Mouse (Mus musculus) heart, adult 9 months (tissue): ENCODE measurements around the gene Arl8a.

Experiments used
- DNase-seq, 2 experiments: peaks; one replicate each; pipeline ENCODE4 v3.0.0; 2022; ENCODE audit warnings: low spot score in 2 of 2

The Arl8a gene

GRCm38 (mm10) chr1:135133678-135134435 lies 12.8 kb upstream of the Arl8a start:
- DNase-seq: no peak

- DNase-seq: no peak
Observed at GRCm38 (mm10) chr1:135135111-135135787, 11.4 kb upstream of the Arl8a start.

DNA sequence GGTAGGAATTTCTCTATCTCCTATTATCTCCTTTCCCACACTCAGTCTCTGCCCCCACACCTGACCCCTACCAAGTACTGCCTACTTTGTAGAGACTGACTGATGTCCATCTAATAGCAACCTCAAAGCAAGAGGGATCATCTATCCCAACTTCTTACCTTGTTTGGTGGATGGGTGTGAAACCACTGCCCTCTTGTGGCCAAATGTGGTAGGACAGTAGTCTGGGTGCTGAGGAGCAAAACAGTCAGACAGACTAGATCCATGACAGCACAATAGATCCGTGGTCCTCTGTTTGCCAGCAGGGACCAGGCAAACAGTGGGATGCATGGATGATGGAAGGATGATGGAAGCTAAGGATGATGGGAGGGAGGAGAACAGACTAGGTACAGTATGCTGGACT lies 10.1 kb upstream of the Arl8a start:
- peak in 1 of 2 experiments; percentile 45 for DNase-seq

DNA sequence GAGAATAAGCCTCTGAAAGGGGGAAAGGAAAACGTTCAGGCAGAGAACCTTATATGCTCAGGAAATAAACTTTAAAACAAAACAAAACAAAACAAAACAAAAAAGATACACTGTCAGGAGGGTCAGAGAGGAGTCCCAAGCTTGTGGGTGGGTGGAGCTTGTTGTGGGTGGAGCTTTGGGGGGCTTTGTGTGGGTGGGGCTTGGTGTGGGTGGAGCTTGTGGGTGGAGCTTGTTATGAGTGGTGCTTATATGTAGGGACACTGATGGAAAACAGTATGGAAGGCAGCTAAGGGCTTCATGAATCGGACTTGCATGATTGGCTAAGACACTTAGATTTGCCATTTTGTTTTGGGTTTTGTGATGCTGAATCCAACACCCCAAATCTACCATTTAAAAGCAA lies 6.7 kb upstream of the Arl8a start:
- DNase-seq: no peak

- no peak for DNase-seq
Observed at GRCm38 (mm10) chr1:135142452-135142851, 4.2 kb upstream of the Arl8a start.

DNA sequence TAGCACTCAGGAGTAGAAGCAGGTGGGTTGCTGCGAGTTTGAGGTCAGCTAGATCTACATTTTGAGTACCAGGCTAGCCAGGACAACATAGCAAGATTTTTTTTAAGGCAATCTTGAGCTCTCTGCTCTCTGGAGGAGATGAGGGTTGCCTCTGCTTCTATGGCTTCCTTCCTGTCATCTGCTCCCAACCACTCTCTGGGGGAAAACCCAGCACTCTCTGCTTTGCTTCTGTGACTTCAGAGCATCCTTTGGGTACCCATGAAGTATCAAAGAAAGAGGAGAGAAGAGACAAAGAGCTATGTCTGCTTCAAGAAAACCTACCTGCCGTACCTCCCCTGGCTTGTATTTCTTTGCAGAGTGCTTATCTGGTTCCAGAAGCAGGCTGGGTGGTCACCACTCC lies 2.7 kb upstream of the Arl8a start:
- no peak for DNase-seq

DNA sequence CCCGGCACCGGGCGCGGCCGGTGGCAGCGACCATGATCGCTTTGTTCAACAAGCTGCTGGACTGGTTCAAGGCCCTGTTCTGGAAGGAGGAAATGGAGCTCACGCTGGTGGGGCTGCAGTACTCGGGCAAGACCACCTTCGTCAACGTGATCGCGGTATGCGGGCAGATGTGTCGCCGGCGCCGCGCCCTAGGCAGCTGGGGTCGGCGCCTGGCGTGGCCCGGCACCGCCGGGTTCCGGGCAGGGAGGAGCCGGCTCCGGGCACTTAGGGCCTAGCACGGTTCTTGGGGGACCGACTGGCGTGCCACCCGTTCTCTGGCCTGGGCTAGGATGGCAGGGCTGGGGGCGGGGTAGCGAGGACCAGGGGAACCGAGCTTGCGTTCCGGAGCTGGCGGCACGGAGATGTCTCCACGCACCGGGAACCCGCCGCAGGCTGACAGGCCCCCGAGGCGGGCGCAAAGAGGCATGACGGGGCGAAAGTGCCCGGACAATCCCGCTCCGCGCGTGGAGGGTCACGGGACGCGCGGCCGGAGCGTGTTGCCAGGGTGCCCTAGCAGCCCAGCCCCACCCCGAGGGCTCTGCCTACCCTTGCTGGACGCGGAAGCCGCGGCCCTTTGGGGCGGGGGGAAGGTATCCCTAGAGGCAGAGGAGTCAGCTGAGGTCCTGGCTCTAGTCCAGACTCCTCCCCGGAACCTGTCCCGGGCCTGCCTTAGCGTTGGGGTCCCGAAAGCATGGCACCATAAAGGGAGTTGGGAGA lies 500 bp downstream of the Arl8a start:
- peak; percentile 86 to 90 for DNase-seq

GRCm38 (mm10) chr1:135147702-135148058 lies 1.1 kb downstream of the Arl8a start:
- DNase-seq: no peak

DNA sequence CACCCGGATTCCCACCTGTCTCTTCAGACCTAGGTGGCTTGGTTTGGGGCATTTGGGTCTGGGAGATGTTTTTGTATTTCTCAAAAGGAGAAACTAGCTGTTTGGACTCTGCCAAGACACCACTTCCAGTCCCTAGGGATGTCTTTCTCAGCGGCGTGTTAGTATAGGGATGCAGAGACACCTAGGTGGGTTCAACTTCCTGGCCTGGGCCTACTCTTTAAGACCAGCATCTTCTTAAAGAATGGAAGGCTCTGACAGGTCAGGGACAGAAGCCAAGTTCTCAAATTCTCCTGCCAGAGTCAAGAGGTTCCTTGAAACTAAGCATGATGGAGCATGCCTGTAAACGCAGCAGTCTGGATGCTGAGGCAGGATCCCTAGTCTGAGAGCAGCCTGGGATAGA lies 1.9 kb downstream of the Arl8a start:
- no peak for DNase-seq

- DNase-seq: no peak
Observed at GRCm38 (mm10) chr1:135148996-135149395, 2.4 kb downstream of the Arl8a start.

DNA sequence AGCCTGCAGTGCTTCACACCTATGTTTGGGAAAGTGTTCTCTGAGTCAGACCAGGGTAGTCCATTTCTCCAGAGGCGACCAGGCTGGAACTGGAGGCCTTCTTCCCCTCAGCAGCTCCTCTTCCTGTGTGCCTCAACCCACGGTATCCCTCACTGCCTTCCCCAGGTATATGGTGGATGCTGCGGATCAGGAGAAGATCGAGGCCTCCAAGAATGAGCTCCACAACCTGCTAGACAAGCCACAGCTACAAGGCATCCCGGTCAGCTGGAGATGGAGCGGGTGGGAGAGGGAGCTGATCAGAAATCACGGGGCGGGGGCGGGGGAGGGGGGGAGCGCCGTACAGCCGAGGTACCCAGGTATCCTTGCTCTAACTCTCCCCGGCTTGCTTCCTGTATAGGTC lies 7.4 kb downstream of the Arl8a start:
- no peak for DNase-seq

DNA sequence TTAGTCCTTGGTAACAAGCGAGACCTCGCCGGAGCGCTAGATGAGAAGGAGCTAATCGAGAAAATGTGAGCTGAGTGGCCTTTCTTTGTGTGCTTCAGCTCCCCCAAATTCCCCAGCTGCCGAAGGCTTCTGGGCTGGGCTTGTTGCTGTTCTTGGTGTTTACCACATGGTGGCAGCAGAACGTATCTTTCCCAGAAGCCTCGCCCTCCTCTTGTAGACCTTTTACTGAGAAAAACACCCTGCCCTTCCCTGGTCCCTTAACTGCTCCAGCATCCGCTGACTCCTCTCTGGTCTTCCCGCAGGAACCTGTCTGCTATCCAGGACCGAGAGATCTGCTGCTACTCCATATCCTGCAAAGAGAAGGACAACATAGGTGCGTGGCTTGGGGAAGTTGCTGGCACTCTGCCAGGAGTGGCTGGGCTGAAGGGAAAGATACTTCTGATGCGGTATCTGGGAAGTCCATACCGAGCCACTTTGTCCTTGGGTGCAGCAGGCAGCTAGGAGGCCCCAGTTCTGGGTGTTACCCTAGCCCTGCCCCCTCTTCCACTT lies 7.9 kb downstream of the Arl8a start:
- peak; percentile 72 to 80 for DNase-seq

DNA sequence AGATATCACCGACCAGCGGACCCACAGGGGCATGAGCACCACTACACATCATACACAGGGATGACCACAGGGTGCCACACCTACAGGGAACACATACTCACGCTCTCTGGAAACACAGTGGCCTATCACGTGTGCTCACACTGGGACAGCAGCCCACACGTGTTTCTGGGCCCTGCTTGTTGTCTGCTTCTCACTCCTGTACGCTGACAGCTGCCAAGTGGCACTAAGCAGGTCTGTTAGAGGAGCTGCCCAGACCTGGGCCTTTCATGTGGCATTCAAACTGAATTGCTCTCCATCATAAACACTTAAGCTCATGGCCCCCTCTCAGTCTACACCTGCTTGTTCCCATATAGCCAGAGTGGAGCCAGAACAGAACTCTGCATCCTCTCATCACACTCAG lies 9.7 kb downstream of the Arl8a start:
- DNase-seq: peak; percentile 56 to 71

- DNase-seq: no peak
Observed at GRCm38 (mm10) chr1:135158633-135159032, 12.0 kb downstream of the Arl8a start.

DNA sequence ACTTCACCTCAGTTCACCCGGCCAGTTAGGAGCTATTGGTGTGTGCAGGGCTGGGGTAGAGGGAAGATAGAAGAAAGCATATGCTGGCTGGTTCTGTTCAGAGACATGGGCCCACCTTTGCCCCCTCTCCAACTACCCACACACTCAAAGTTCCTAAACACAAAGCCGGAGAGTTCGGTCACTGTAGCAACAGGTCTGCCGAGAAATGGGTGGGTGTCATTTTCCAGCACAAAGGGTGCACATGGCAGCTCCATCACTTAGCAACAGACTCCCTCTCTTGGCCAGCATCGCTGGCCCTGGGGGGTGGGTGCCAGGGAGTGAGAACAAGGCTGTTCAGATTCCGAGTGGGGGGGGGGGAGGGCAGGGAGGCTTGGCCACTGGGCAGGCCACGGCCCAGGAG lies 12.4 kb downstream of the Arl8a start:
- DNase-seq: no peak

- no peak for DNase-seq
Observed at GRCm38 (mm10) chr1:135159556-135160123, 13.0 kb downstream of the Arl8a start.

DNA sequence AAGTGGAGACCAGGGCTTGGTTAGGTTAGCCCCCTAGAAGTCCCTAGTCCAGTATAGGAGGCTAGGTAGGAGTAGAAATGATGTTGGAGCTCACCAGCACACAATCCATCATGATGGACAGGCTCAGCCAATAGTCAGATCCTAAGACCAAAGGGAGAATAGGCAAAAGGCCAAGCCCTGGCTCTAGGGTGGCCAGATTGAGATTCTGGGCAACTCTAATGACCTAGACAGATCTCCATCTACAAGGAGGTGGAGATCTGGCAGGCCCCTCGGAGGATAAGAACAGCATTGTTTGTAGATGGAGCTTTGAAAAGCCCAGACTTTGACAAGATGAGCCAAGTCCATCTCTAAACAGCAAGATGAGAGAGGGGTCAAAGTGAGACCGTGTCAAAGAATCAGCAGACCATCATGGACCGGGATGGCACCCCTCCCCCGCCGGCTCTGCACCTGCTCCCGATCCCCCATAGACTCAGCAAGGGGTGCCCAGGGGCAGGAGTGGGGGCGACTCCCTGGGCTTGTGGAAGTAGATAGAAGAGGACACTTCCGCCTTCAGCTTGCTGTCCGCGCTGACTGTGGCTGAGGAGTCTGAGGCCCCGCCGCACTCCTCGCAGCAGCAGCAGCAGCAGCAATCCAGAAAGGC lies 13.9 kb downstream of the Arl8a start:
- no peak for DNase-seq

DNA sequence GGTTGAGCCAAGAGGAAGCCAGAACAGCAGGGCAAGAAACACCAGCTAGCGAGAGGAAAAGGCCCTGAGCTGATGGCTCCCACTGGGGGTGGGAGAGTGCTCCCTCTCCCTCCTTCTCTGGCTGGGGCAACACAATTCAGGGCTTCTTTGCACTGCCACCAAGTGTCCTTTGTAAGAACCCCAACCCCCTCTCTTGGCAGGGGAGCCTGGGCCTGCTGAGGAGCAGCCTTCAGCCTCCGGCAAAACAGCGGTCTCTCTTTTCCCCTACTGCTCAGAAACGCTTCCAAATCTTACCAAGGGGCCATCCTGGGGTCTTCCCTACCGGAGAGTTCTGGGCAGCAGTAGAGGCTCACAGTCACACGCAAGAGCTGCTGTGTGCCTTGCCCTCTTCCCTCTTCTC lies 16.1 kb downstream of the Arl8a start:
- DNase-seq: no peak

GRCm38 (mm10) chr1:135167435-135167834 lies 20.8 kb downstream of the Arl8a start, which contains the start of gene Gpr37l1:
Gene Gpr37l1, minus strand, starts transcription at chr1:135167681.
- DNase-seq: no peak

DNA sequence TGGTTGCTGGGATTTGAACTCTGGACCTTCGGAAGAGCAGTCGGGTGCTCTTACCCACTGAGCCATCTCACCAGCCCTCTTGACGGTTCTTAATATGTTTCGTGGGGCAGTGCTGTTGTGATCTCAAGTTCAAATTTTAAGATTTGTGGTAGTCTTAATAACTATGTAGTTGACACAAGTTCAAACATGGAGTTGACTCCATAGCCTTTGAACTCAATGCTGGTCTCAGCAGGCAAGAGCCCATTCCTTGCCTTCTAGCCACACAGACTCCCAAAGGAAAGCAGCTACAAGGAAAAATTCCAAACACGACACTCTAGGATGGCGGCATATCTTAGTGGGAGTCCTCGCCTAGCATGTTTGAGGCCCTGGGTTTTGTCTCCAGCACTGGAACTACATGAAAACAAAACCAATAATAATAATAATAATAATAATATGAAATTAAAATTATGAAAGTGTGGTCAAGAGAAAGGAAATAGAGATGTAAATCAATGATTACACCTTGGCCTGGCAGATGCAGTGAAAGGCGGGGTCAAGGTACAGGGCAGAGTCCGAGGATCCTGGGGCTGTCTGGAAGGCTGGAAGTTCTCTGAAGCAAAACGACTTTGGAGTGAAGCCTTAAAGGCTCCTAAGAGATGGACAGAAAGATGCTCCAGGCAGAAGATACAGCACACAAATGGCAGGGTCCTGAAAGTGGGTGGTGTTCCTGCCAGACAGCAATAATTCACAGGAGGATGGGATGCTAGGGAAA lies 22.0 kb downstream of the Arl8a start:
- DNase-seq: no peak
